Mouse (Mus musculus) liver, embryonic 15.5 days (tissue): ENCODE data around the gene Ankrd33b. TPM values are rescaled to one million over a fixed set of nuclear protein-coding genes. Genes with fewer than 3 reads are reported as not detected.

Source experiments
- ATAC-seq: fragments of 200-750 bp; cut with Nextera tagmentation; 2 replicates; pipeline ENCODE4 v1.8.0; 2017; ENCODE audit warnings: moderate number of reproducible peaks, mild to moderate bottlenecking, moderate library complexity; ENCODE audit not compliant: insufficient read depth
- H3K27ac ChIP-seq: fragments of 300-500 bp; sonication (generic); replicated peaks from 2 replicates; pipeline ENCODE4 v1.5.1; 2015; ENCODE audit warnings: mild to moderate bottlenecking, inconsistent platforms
- H3K27me3 ChIP-seq: fragments of 300-500 bp; sonication (generic); 2 replicates; pipeline ENCODE4 v1.6.1; 2015; ENCODE audit warnings: mild to moderate bottlenecking, inconsistent platforms
- H3K36me3 ChIP-seq: fragments of 300-500 bp; sonication (generic); replicated peaks from 2 replicates; pipeline ENCODE4 v1.6.1; 2015; ENCODE audit warnings: moderate library complexity, mild to moderate bottlenecking, inconsistent platforms
- H3K4me1 ChIP-seq: fragments of 300-500 bp; sonication (generic); replicated peaks from 2 replicates; pipeline ENCODE4 v1.6.1; 2015; ENCODE audit warnings: inconsistent platforms
- H3K4me2 ChIP-seq: fragments of 300-500 bp; sonication (generic); 2 replicates; pipeline ENCODE4 v1.6.1; 2015; ENCODE audit warnings: moderate library complexity, mild to moderate bottlenecking, inconsistent platforms
- H3K4me3 ChIP-seq: fragments of 300-500 bp; sonication (generic); replicated peaks from 2 replicates; pipeline ENCODE4 v1.5.1; 2015; ENCODE audit warnings: mild to moderate bottlenecking, inconsistent platforms
- H3K9ac ChIP-seq: fragments of 300-500 bp; sonication (generic); 2 replicates; pipeline ENCODE4 v1.6.1; 2015; ENCODE audit warnings: moderate library complexity, mild to moderate bottlenecking, inconsistent platforms
- H3K9me3 ChIP-seq: fragments of 300-500 bp; sonication (generic); replicated peaks from 2 replicates; pipeline ENCODE4 v1.6.1; 2016; ENCODE audit warnings: inconsistent platforms
- WGBS: fragments of 180-500 bp; shearing (Covaris S2); methylation state at CpG from one replicate; pipeline ENCODE4 v1.1.7; 2015; ENCODE audit warnings: mixed read lengths; ENCODE audit not compliant: insufficient replicate concordance; 5-methylcytosine and 5-hydroxymethylcytosine counted together
- polyA plus RNA-seq: library from polyadenylated mRNA; unstranded; fragments of >200 nt; fragmentation: Nextera tagmentation; extraction: Ambion mirVana; gene quantifications from 2 replicates; pipeline ENCODE4 v1.2.1, GENCODE M21; 2015

The Ankrd33b gene
- polyA plus RNA-seq, 1 experiment from 2014 or later: 0.62 TPM

- no peaks in the 10 kb centered on the region for H3K4me1 ChIP-seq
- H3K9me3 ChIP-seq: no peaks in the 10 kb centered on the region
- H3K4me2 ChIP-seq: no peak overlapping the region
- H3K36me3 ChIP-seq: no peaks in the 10 kb centered on the region
- no peak overlapping the region for H3K27ac ChIP-seq
- 77% methylated on average over 13 of the region's 13 CpGs for WGBS
- no peak overlapping the region for H3K4me3 ChIP-seq
- H3K27me3 ChIP-seq: no peaks in the 10 kb centered on the region
- no peak overlapping the region for H3K9ac ChIP-seq
- ATAC-seq: no peak
Measured at GRCm38 (mm10) chr15:31398769-31399168, 31.2 kb upstream of the Ankrd33b start.

- H3K36me3 ChIP-seq: no peaks in the 10 kb centered on the region
- no peak overlapping the region for H3K27ac ChIP-seq
- no peaks in the 10 kb centered on the region for H3K4me1 ChIP-seq
- no peaks in the 10 kb centered on the region for H3K27me3 ChIP-seq
- no peak for ATAC-seq
- WGBS: 56% methylated on average over 3 of the region's 3 CpGs
- H3K9me3 ChIP-seq: no peaks in the 10 kb centered on the region
- H3K4me3 ChIP-seq: no peak overlapping the region
- H3K4me2 ChIP-seq: no peak overlapping the region
- no peak overlapping the region for H3K9ac ChIP-seq
Measured at GRCm38 (mm10) chr15:31397379-31397778, 29.9 kb upstream of the Ankrd33b start.

- ATAC-seq: no peak
- WGBS: 52% methylated on average over 5 of the region's 5 CpGs
- Histone ChIP-seq H3K27ac (no peak overlapping the region), H3K9me3 (no peaks in the 10 kb centered on the region), H3K4me2 (no peak overlapping the region), H3K4me3 (no peak overlapping the region), H3K4me1 (no peaks in the 10 kb centered on the region), H3K36me3 (no peaks in the 10 kb centered on the region), H3K9ac (no peak overlapping the region), H3K27me3 (no peaks in the 10 kb centered on the region)
Measured at GRCm38 (mm10) chr15:31396755-31397154, 29.2 kb upstream of the Ankrd33b start.

GRCm38 (mm10) chr15:31395986-31396385 is 28.5 kb upstream of the Ankrd33b start:
- ATAC-seq: no peak
- Histone ChIP-seq H3K9ac (no peak overlapping the region), H3K4me1 (no peaks in the 10 kb centered on the region), H3K9me3 (no peaks in the 10 kb centered on the region), H3K27me3 (no peaks in the 10 kb centered on the region), H3K4me3 (no peak overlapping the region), H3K4me2 (no peak overlapping the region), H3K27ac (no peak overlapping the region), H3K36me3 (no peaks in the 10 kb centered on the region)
- WGBS: 68% methylated on average over 4 of the region's 4 CpGs

GRCm38 (mm10) chr15:31393402-31393801 is 25.9 kb upstream of the Ankrd33b start:
- no peak overlapping the region for H3K4me3 ChIP-seq
- no peaks in the 10 kb centered on the region for H3K9me3 ChIP-seq
- no peaks in the 10 kb centered on the region for H3K4me1 ChIP-seq
- no peak overlapping the region for H3K27ac ChIP-seq
- no peaks in the 10 kb centered on the region for H3K27me3 ChIP-seq
- H3K4me2 ChIP-seq: no peak overlapping the region
- ATAC-seq: no peak
- 75% methylated on average over 6 of the region's 6 CpGs for WGBS
- no peak overlapping the region for H3K9ac ChIP-seq
- H3K36me3 ChIP-seq: no peaks in the 10 kb centered on the region

- no peaks in the 10 kb centered on the region for H3K36me3 ChIP-seq
- no peak for ATAC-seq
- 67% methylated on average over 7 of the region's 7 CpGs for WGBS
Measured at GRCm38 (mm10) chr15:31392705-31393104, 25.2 kb upstream of the Ankrd33b start.

GRCm38 (mm10) chr15:31392135-31392534 is 24.6 kb upstream of the Ankrd33b start:
- WGBS: 63% methylated on average over 4 of the region's 4 CpGs
- no peak overlapping the region for H3K4me2 ChIP-seq
- no peak overlapping the region for H3K27ac ChIP-seq
- H3K4me1 ChIP-seq: no peaks in the 10 kb centered on the region
- no peak overlapping the region for H3K4me3 ChIP-seq
- H3K9me3 ChIP-seq: no peaks in the 10 kb centered on the region
- no peaks in the 10 kb centered on the region for H3K36me3 ChIP-seq
- ATAC-seq: no peak
- H3K27me3 ChIP-seq: no peaks in the 10 kb centered on the region
- H3K9ac ChIP-seq: no peak overlapping the region

More at GRCm38 (mm10) chr15:31392705-31393104, 25.2 kb upstream of the Ankrd33b start:
- Histone ChIP-seq H3K9ac (no peak overlapping the region), H3K4me2 (no peak overlapping the region), H3K4me1 (no peaks in the 10 kb centered on the region), H3K27me3 (no peaks in the 10 kb centered on the region), H3K4me3 (no peak overlapping the region), H3K9me3 (no peaks in the 10 kb centered on the region), H3K27ac (no peak overlapping the region)

GRCm38 (mm10) chr15:31381936-31382468 is 14.5 kb upstream of the Ankrd33b start:
- no peak for ATAC-seq
- Histone ChIP-seq H3K27me3 (no peaks in the 10 kb centered on the region), H3K27ac (no peak overlapping the region), H3K4me3 (no peak overlapping the region), H3K36me3 (no peaks in the 10 kb centered on the region), H3K9ac (no peak overlapping the region), H3K4me1 (no peaks in the 10 kb centered on the region), H3K9me3 (no peaks in the 10 kb centered on the region), H3K4me2 (no peak overlapping the region)
- WGBS: 43% methylated on average over 11 of the region's 11 CpGs

GRCm38 (mm10) chr15:31379471-31379870 is 11.9 kb upstream of the Ankrd33b start:
- WGBS: 57% methylated on average over 3 of the region's 3 CpGs
- H3K9me3 ChIP-seq: no peaks in the 10 kb centered on the region

GRCm38 (mm10) chr15:31375212-31375611 is 7.7 kb upstream of the Ankrd33b start:
- Histone ChIP-seq H3K4me3 (no peak overlapping the region), H3K9me3 (no peaks in the 10 kb centered on the region), H3K4me2 (no peak overlapping the region), H3K27me3 (no peaks in the 10 kb centered on the region; the same call in none of the 2 replicates), H3K9ac (no peak overlapping the region), H3K36me3 (no peaks in the 10 kb centered on the region), H3K4me1 (no peaks in the 10 kb centered on the region), H3K27ac (no peak overlapping the region)
- 48% methylated on average over 4 of the region's 4 CpGs for WGBS
- ATAC-seq: no peak

More at GRCm38 (mm10) chr15:31379471-31379870, 11.9 kb upstream of the Ankrd33b start:
- H3K4me2 ChIP-seq: no peak overlapping the region
- H3K27ac ChIP-seq: no peak overlapping the region
- H3K4me1 ChIP-seq: no peaks in the 10 kb centered on the region
- no peaks in the 10 kb centered on the region for H3K36me3 ChIP-seq
- H3K4me3 ChIP-seq: no peak overlapping the region
- ATAC-seq: no peak
- H3K27me3 ChIP-seq: no peaks in the 10 kb centered on the region
- H3K9ac ChIP-seq: no peak overlapping the region

- peaks cover 56% of the 10 kb centered on the region for H3K27me3 ChIP-seq
- ATAC-seq: no peak
- H3K36me3 ChIP-seq: no peaks in the 10 kb centered on the region
- no peak overlapping the region for H3K4me3 ChIP-seq
- no peaks in the 10 kb centered on the region for H3K9me3 ChIP-seq
- no peak overlapping the region for H3K4me2 ChIP-seq
- no peak overlapping the region for H3K9ac ChIP-seq
- 8% methylated on average over 12 of the region's 12 CpGs for WGBS
- H3K27ac ChIP-seq: no peak overlapping the region
- H3K4me1 ChIP-seq: peaks cover 3% of the 10 kb centered on the region; the same call in 1 of the 2 replicates
Measured at GRCm38 (mm10) chr15:31369125-31369612, 1.6 kb upstream of the Ankrd33b start.

GRCm38 (mm10) chr15:31368556-31368955 is 1.0 kb upstream of the Ankrd33b start:
- Histone ChIP-seq H3K4me3 (no peak overlapping the region), H3K9ac (no peak overlapping the region), H3K27ac (no peak overlapping the region), H3K4me1 (peaks cover 3% of the 10 kb centered on the region; the same call in 1 of the 2 replicates), H3K9me3 (no peaks in the 10 kb centered on the region), H3K27me3 (peaks cover 61% of the 10 kb centered on the region), H3K4me2 (no peak overlapping the region), H3K36me3 (no peaks in the 10 kb centered on the region)
- 29% methylated on average over 8 of the region's 8 CpGs for WGBS
- ATAC-seq: no peak
